Mouse (Mus musculus) MEL (cell line): Measurements from ENCODE around the gene Ptgds. TPM values are rescaled to one million over a fixed set of nuclear protein-coding genes. Genes with fewer than 3 reads are reported as not detected.

ENCODE experiments used
- DNase-seq: peaks from one replicate; pipeline ENCODE4 v3.0.0; 2011; ENCODE audit warnings: low read depth, low spot score
- H3K27ac ChIP-seq: 2 replicates; pipeline ENCODE4 v1.5.1; 2012; ENCODE audit warnings: low read depth, mild to moderate bottlenecking, control low read depth, low read length, moderate library complexity; ENCODE audit not compliant: control insufficient read depth
- H3K27me3 ChIP-seq, 2 experiments: fragments of 150-350 bp in 1 of 2; sonication (generic) in 1 of 2; 2 replicates each; pipeline ENCODE4 v1.6.1; 2012; ENCODE audit warnings: low read length in 2 of 2, mild to moderate bottlenecking in 2 of 2, improper control_type of control experiment in 1 of 2, moderate library complexity in 1 of 2; ENCODE audit not compliant: insufficient read depth in 2 of 2, control insufficient read depth in 1 of 2
- H3K36me3 ChIP-seq, 2 experiments: 2 replicates each; pipeline ENCODE4 v1.6.1; 2012 to 2014; ENCODE audit warnings: low read length in 2 of 2, improper control_type of control experiment in 1 of 2, inconsistent platforms in 1 of 2, mild to moderate bottlenecking in 1 of 2; ENCODE audit not compliant: insufficient read depth in 2 of 2, control insufficient read depth in 1 of 2
- H3K4me1 ChIP-seq, 2 experiments: fragments of 150-350 bp in 1 of 2; sonication (generic) in 1 of 2; 2 replicates each; pipeline ENCODE4 v1.6.1; 2012; ENCODE audit warnings: low read length in 2 of 2, improper control_type of control experiment in 1 of 2, mild to moderate bottlenecking in 1 of 2; ENCODE audit not compliant: insufficient read depth in 2 of 2, control insufficient read depth in 1 of 2
- H3K4me3 ChIP-seq, 2 experiments: fragments of 150-350 bp in 1 of 2; sonication (generic) in 1 of 2; 2 replicates each; pipeline ENCODE4 v1.5.1; 2012; ENCODE audit warnings: low read depth in 2 of 2, low read length in 2 of 2, mild to moderate bottlenecking in 2 of 2, moderate library complexity in 2 of 2, control low read depth in 1 of 2, improper control_type of control experiment in 1 of 2; ENCODE audit not compliant: control insufficient read depth in 1 of 2, insufficient read depth in 1 of 2
- H3K79me2 ChIP-seq: 2 replicates; pipeline ENCODE4 v1.6.1; 2012; ENCODE audit warnings: mild to moderate bottlenecking, low read length, moderate library complexity; ENCODE audit not compliant: control insufficient read depth, poor library complexity, insufficient read depth
- H3K9ac ChIP-seq: 2 replicates; pipeline ENCODE4 v1.6.1; 2012; ENCODE audit warnings: low read depth, mild to moderate bottlenecking, control low read depth, low read length, moderate library complexity; ENCODE audit not compliant: control insufficient read depth, poor library complexity, severe bottlenecking
- H3K9me3 ChIP-seq: fragments of 150-350 bp; sonication (generic); replicated peaks from 2 replicates; pipeline ENCODE4 v1.6.1; 2012; ENCODE audit warnings: mild to moderate bottlenecking, low read length, improper control_type of control experiment, moderate library complexity; ENCODE audit not compliant: insufficient read depth
- BHLHE40 ChIP-seq: IDR thresholded peaks from 2 replicates; pipeline ENCODE4 v1.6.1; 2012; ENCODE audit warnings: low read depth, mild to moderate bottlenecking, inconsistent platforms, low read length, improper control_type of control experiment, borderline replicate concordance
- CHD1 ChIP-seq: IDR thresholded peaks from 2 replicates; pipeline ENCODE4 v1.6.1; 2012; ENCODE audit warnings: low read depth, mild to moderate bottlenecking, inconsistent platforms, low read length, improper control_type of control experiment
- CHD2 ChIP-seq: IDR thresholded peaks from 2 replicates; pipeline ENCODE4 v1.6.1; 2011; ENCODE audit warnings: low read length, improper control_type of control experiment
- CTCF ChIP-seq, 3 experiments: IDR thresholded peaks in 2 of 3; conservative IDR thresholded peaks in 1 of 3; 2 replicates each; pipeline ENCODE4 v1.5.1; 2011 to 2012; ENCODE audit warnings: low read length in 3 of 3, low read depth in 2 of 3, mild to moderate bottlenecking in 2 of 3, improper control_type of control experiment in 1 of 3, inconsistent platforms in 1 of 3, mixed read lengths in 1 of 3, moderate library complexity in 1 of 3; ENCODE audit not compliant: control insufficient read depth in 1 of 3, insufficient read depth in 1 of 3, poor library complexity in 1 of 3, severe bottlenecking in 1 of 3
- E2F4 ChIP-seq: IDR thresholded peaks from 2 replicates; pipeline ENCODE4 v1.6.1; 2011; ENCODE audit warnings: low read depth, low read length, improper control_type of control experiment, borderline replicate concordance
- ELF1 ChIP-seq: IDR thresholded peaks from 2 replicates; pipeline ENCODE4 v1.6.1; 2014; ENCODE audit warnings: low read depth, mild to moderate bottlenecking, inconsistent platforms, low read length, improper control_type of control experiment, moderate library complexity
- GABPA ChIP-seq: IDR thresholded peaks from 2 replicates; pipeline ENCODE4 v1.6.1; 2012; ENCODE audit warnings: low read depth, mild to moderate bottlenecking, inconsistent platforms, low read length, improper control_type of control experiment, moderate library complexity
- HCFC1 ChIP-seq: IDR thresholded peaks from 2 replicates; pipeline ENCODE4 v1.6.1; 2012; ENCODE audit warnings: low read depth, mild to moderate bottlenecking, inconsistent platforms, low read length, improper control_type of control experiment, moderate library complexity
- JUND ChIP-seq: IDR thresholded peaks from 2 replicates; pipeline ENCODE4 v1.6.1; 2011; ENCODE audit warnings: low read depth, mild to moderate bottlenecking, improper control_type of control experiment, low read length
- KAT2A ChIP-seq: conservative IDR thresholded peaks from 2 replicates; pipeline ENCODE4 v1.6.1; 2012; ENCODE audit warnings: low read depth, low read length, improper control_type of control experiment, inconsistent platforms
- MAZ ChIP-seq: IDR thresholded peaks from 2 replicates; pipeline ENCODE4 v1.6.1; 2012; ENCODE audit warnings: low read depth, mild to moderate bottlenecking, inconsistent platforms, low read length, improper control_type of control experiment
- MYC ChIP-seq: IDR thresholded peaks from 2 replicates; pipeline ENCODE4 v1.6.1; 2011; ENCODE audit warnings: low read depth, mild to moderate bottlenecking, low read length, improper control_type of control experiment, moderate library complexity
- NELFE ChIP-seq: IDR thresholded peaks from 2 replicates; pipeline ENCODE4 v1.6.1; 2011; ENCODE audit warnings: low read depth, low read length, improper control_type of control experiment
- POLR2A ChIP-seq, 2 experiments: IDR thresholded peaks; 2 replicates each; pipeline ENCODE4 v1.6.1; 2011 to 2012; ENCODE audit warnings: low read length in 2 of 2, mild to moderate bottlenecking in 2 of 2, control low read depth in 1 of 2, improper control_type of control experiment in 1 of 2, low read depth in 1 of 2, moderate library complexity in 1 of 2; ENCODE audit not compliant: control insufficient read depth in 1 of 2, insufficient read depth in 1 of 2, poor library complexity in 1 of 2
- POLR2AphosphoS2 ChIP-seq: IDR thresholded peaks from 2 replicates; pipeline ENCODE4 v1.6.1; 2011; ENCODE audit warnings: low read length, improper control_type of control experiment
- POLR2AphosphoS5 ChIP-seq: IDR thresholded peaks from 2 replicates; pipeline ENCODE4 v1.6.1; 2012; ENCODE audit warnings: low read depth, borderline replicate concordance, mild to moderate bottlenecking, inconsistent platforms, low read length, moderate library complexity, mixed read lengths
- RAD21 ChIP-seq: IDR thresholded peaks from 2 replicates; pipeline ENCODE4 v1.6.1; 2011; ENCODE audit warnings: mild to moderate bottlenecking, low read depth, low read length, improper control_type of control experiment
- RCOR1 ChIP-seq: IDR thresholded peaks from 2 replicates; pipeline ENCODE4 v1.6.1; 2012; ENCODE audit warnings: low read depth, mild to moderate bottlenecking, inconsistent platforms, low read length, improper control_type of control experiment
- SIN3A ChIP-seq: IDR thresholded peaks from 2 replicates; pipeline ENCODE4 v1.6.1; 2012; ENCODE audit warnings: low read length, improper control_type of control experiment, inconsistent platforms
- SMC3 ChIP-seq: IDR thresholded peaks from 2 replicates; pipeline ENCODE4 v1.6.1; 2011; ENCODE audit warnings: low read depth, low read length, improper control_type of control experiment
- TAL1 ChIP-seq: IDR thresholded peaks from 2 replicates; pipeline ENCODE4 v1.6.1; 2012; ENCODE audit warnings: mild to moderate bottlenecking, inconsistent platforms, low read length, moderate library complexity, mixed read lengths
- TBP ChIP-seq: IDR thresholded peaks from 2 replicates; pipeline ENCODE4 v1.8.0; 2011; ENCODE audit warnings: low read depth, low read length, improper control_type of control experiment
- USF2 ChIP-seq, 2 experiments: IDR thresholded peaks; 2 replicates each; pipeline ENCODE4 v1.6.1; 2011 to 2012; ENCODE audit warnings: improper control_type of control experiment in 2 of 2, low read length in 2 of 2, borderline replicate concordance in 1 of 2, inconsistent platforms in 1 of 2, low read depth in 1 of 2, mild to moderate bottlenecking in 1 of 2; ENCODE audit not compliant: insufficient read depth in 1 of 2
- ZC3H11A ChIP-seq: IDR thresholded peaks from 2 replicates; pipeline ENCODE4 v1.6.1; 2012; ENCODE audit warnings: low read depth, mild to moderate bottlenecking, inconsistent platforms, low read length, improper control_type of control experiment
- ZKSCAN1 ChIP-seq: IDR thresholded peaks from 2 replicates; pipeline ENCODE4 v1.6.1; 2012; ENCODE audit warnings: low read depth, mild to moderate bottlenecking, inconsistent platforms, low read length, improper control_type of control experiment, moderate library complexity
- ZNF384 ChIP-seq: IDR thresholded peaks from 2 replicates; pipeline ENCODE4 v1.6.1; 2012; ENCODE audit warnings: low read depth, mild to moderate bottlenecking, inconsistent platforms, low read length, improper control_type of control experiment
- polyA plus RNA-seq, 2 experiments: library from polyadenylated mRNA; stranded (reverse) in 1 of 2; unstranded in 1 of 2; fragments of >175 nt in 1 of 2; fragments of >200 nt in 1 of 2; gene quantifications; 2 replicates each; pipeline versions ENCODE4 v1.2.1 to v1.2.4; 2012; ENCODE audit warnings: low replicate concordance in 2 of 2, low read depth in 1 of 2; ENCODE audit not compliant: insufficient read length in 2 of 2, insufficient read depth in 1 of 2, missing spikeins in 1 of 2
- total RNA-seq: library from RNA; depleted of rRNA; stranded (reverse); fragments of 300-350 nt; gene quantifications from 2 replicates; pipeline ENCODE4 v1.2.3, GENCODE M21; 2012

Ptgds gene
- total and polyA plus RNA-seq, 3 experiments, result not detected

- peak within 1 kb of the TSS; percentile 52 for H3K9ac ChIP-seq
- peak; percentile 35 for DNase-seq
- TF ChIP-seq TAL1, result no peak
- TF ChIP-seq RCOR1, result no peak
- no peak for TF ChIP-seq GABPA
- no peak for TF ChIP-seq POLR2AphosphoS5
- TF ChIP-seq ELF1, result 0 out of 2 replicates have a peak, but pooled peaks have one; percentile 21
- TF ChIP-seq E2F4, result no peak
- peaks cover 0 to 1% of the 10 kb centered on the region in 2 experiments; a peak in 1 of 4 replicates for H3K27me3 ChIP-seq
- peaks cover 10 to 24% of the 10 kb centered on the region in 2 experiments for H3K4me1 ChIP-seq
- H3K36me3 ChIP-seq, result peaks cover 0 to 4% of the 10 kb centered on the region in 2 experiments; a peak in 2 of 4 replicates
- peak within 1 kb of the TSS in 1 of 2 experiments; percentile 55; a peak in 3 of 4 replicates for H3K4me3 ChIP-seq
- H3K9me3 ChIP-seq, result no peaks in the 10 kb centered on the region
- no peaks in the 10 kb centered on the region for H3K79me2 ChIP-seq
- H3K27ac ChIP-seq, result no peak within 1 kb of the TSS
These were observed 47.0 kb downstream of the Ptgds start, which contains the start of gene Fut7 for GRCm38 (mm10) chr2:25422587-25423410. Fut7 (plus strand) TSS chr2:25423267.

DNA sequence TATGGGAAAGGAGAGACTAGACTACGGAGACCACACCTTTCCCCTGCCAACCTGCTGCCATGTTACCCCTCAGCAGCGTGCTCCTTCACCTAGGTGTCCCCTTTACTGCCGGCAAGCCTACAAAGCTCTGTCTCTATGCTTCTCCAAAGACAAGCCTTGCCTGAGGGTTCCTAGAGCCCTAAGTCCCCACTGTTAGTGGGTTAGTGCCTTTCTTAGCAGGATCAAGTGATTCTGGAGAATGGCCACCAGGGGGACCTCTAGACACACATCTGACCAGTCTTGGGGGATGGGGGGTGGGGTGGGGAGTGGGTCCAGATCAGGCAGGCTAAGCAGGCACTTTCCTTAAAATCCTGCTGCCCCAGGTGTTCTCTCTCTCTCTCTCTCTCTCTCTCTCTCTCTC is 48.0 kb downstream of the Ptgds start:
- DNase-seq, result peak; percentile 76
- Histone ChIP-seq H3K27me3 (peaks cover 1 to 4% of the 10 kb centered on the region in 2 experiments; a peak in 2 of 4 replicates), H3K4me3 (no peak overlapping the region), H3K27ac (no peak overlapping the region), H3K9me3 (no peaks in the 10 kb centered on the region), H3K36me3 (peaks cover 0 to 3% of the 10 kb centered on the region in 2 experiments; a peak in 2 of 4 replicates), H3K9ac (no peak overlapping the region), H3K4me1 (peaks cover 10 to 16% of the 10 kb centered on the region in 2 experiments), H3K79me2 (no peaks in the 10 kb centered on the region)
- TF ChIP-seq JUND, result no peak
- TF ChIP-seq POLR2A (IDR thresholded peaks at IDR 0.05; ENCODE audit: control insufficient read depth in 1 of 2, insufficient read depth in 1 of 2, low read depth in 1 of 2, low read length in 2 of 2, poor library complexity in 1 of 2), result no peak
- no peak for TF ChIP-seq ZKSCAN1
- no peak for TF ChIP-seq BHLHE40
- TF ChIP-seq SMC3, result peak; percentile 78
- no peak for TF ChIP-seq GABPA
- TF ChIP-seq USF2 (IDR thresholded peaks at IDR 0.05; ENCODE audit: borderline replicate concordance in 1 of 2, insufficient read depth in 1 of 2, low read depth in 1 of 2, low read length in 2 of 2), result no peak
- no peak for TF ChIP-seq E2F4
- TF ChIP-seq ZNF384, result no peak
- no peak for TF ChIP-seq TBP
- peak; percentile 80; the same call in 1 of the 2 replicates for TF ChIP-seq MAZ
- TF ChIP-seq POLR2AphosphoS2, result no peak
- TF ChIP-seq MYC, result no peak
- peak; percentile 62 for TF ChIP-seq RAD21
- TF ChIP-seq HCFC1, result no peak
- TF ChIP-seq ELF1, result no peak
- peak; percentile 51 to 78 (median 77) for TF ChIP-seq CTCF (IDR thresholded peaks at IDR 0.05 in 2 of 3, conservative IDR thresholded peaks at IDR 0.05 in 1 of 3; ENCODE audit: control insufficient read depth in 1 of 3, insufficient read depth in 1 of 3, low read depth in 2 of 3, low read length in 3 of 3, poor library complexity in 1 of 3, severe bottlenecking in 1 of 3)
- no peak for TF ChIP-seq KAT2A
- TF ChIP-seq SIN3A, result peak; percentile 31; the same call in 1 of the 2 replicates
- TF ChIP-seq NELFE, result no peak
- peak; percentile 52 for TF ChIP-seq CHD2
- TF ChIP-seq CHD1, result no peak
- TF ChIP-seq ZC3H11A, result peak; percentile 59
